Mouse (Mus musculus) lung, postnatal 25 days (tissue): ENCODE measurements around the gene Ryr2.

ENCODE experiments used
- DNase-seq: peaks from one replicate; pipeline ENCODE4 v3.0.0; 2022; ENCODE audit warnings: low spot score

Gene Ryr2

GRCm38 (mm10) chr13:11879037-11879436 is 227.7 kb downstream of the Ryr2 start:
- no peak for DNase-seq

- peak; percentile 12 for DNase-seq
Measured at GRCm38 (mm10) chr13:11874852-11875251, 231.9 kb downstream of the Ryr2 start.

- no peak for DNase-seq
Measured at GRCm38 (mm10) chr13:11869971-11870370, 236.8 kb downstream of the Ryr2 start.

GRCm38 (mm10) chr13:11869486-11869885 is 237.3 kb downstream of the Ryr2 start:
- no peak for DNase-seq

GRCm38 (mm10) chr13:11868979-11869378 is 237.8 kb downstream of the Ryr2 start:
- no peak for DNase-seq

GRCm38 (mm10) chr13:11868056-11868455 is 238.7 kb downstream of the Ryr2 start:
- DNase-seq, result no peak

GRCm38 (mm10) chr13:11865261-11865660 is 241.5 kb downstream of the Ryr2 start:
- no peak for DNase-seq

GRCm38 (mm10) chr13:11851691-11852090 is 255.1 kb downstream of the Ryr2 start:
- DNase-seq, result peak; percentile 58

GRCm38 (mm10) chr13:11843889-11844288 is 262.9 kb downstream of the Ryr2 start:
- DNase-seq, result no peak

GRCm38 (mm10) chr13:11837870-11838269 is 268.9 kb downstream of the Ryr2 start:
- no peak for DNase-seq

- DNase-seq, result no peak
Measured at GRCm38 (mm10) chr13:11837152-11837551, 269.6 kb downstream of the Ryr2 start.

GRCm38 (mm10) chr13:11836304-11837078 is 270.3 kb downstream of the Ryr2 start:
- DNase-seq, result no peak

- no peak for DNase-seq
Measured at GRCm38 (mm10) chr13:11831210-11831609, 275.5 kb downstream of the Ryr2 start.

GRCm38 (mm10) chr13:11825563-11826226 is 281.1 kb downstream of the Ryr2 start:
- DNase-seq, result no peak

GRCm38 (mm10) chr13:11818723-11819122 is 288.0 kb downstream of the Ryr2 start:
- DNase-seq, result no peak

- DNase-seq, result peak; percentile 6
Measured at GRCm38 (mm10) chr13:11809365-11809764, 297.4 kb downstream of the Ryr2 start.

- DNase-seq, result no peak
Measured at GRCm38 (mm10) chr13:11792536-11792935, 314.2 kb downstream of the Ryr2 start.

- DNase-seq, result no peak
Measured at GRCm38 (mm10) chr13:11790536-11790935, 316.2 kb downstream of the Ryr2 start.

- no peak for DNase-seq
Measured at GRCm38 (mm10) chr13:11782411-11783155, 324.2 kb downstream of the Ryr2 start.

- no peak for DNase-seq
Measured at GRCm38 (mm10) chr13:11781065-11781464, 325.7 kb downstream of the Ryr2 start.

- no peak for DNase-seq
Measured at GRCm38 (mm10) chr13:11777726-11778125, 329.0 kb downstream of the Ryr2 start.

- DNase-seq, result no peak
Measured at GRCm38 (mm10) chr13:11772173-11772572, 334.6 kb downstream of the Ryr2 start.

GRCm38 (mm10) chr13:11766899-11767298 is 339.8 kb downstream of the Ryr2 start:
- no peak for DNase-seq
